Mouse (Mus musculus) neural tube, embryonic 14.5 days (tissue): Measurements from ENCODE around the gene Ppm1h. TPM values are rescaled to one million over a fixed set of nuclear protein-coding genes. Genes with fewer than 3 reads are reported as not detected.

ENCODE experiments used
- ATAC-seq: fragments of 200-750 bp; cut with Nextera tagmentation; 2 replicates; pipeline ENCODE4 v1.8.0; 2017; ENCODE audit warnings: low read depth, mild to moderate bottlenecking, moderate TSS enrichment, moderate library complexity
- H3K27ac ChIP-seq: fragments of 300-500 bp; sonication (generic); 2 replicates; pipeline ENCODE4 v1.5.1; 2014; ENCODE audit warnings: low read depth, mild to moderate bottlenecking, control low read depth, low read length, moderate library complexity, mixed read lengths
- H3K27me3 ChIP-seq: fragments of 300-500 bp; sonication (generic); 2 replicates; pipeline ENCODE4 v1.6.1; 2014; ENCODE audit warnings: low read length; ENCODE audit not compliant: control insufficient read depth, insufficient read depth
- H3K36me3 ChIP-seq: fragments of 300-500 bp; sonication (generic); 2 replicates; pipeline ENCODE4 v1.6.1; 2014; ENCODE audit warnings: low read length, mixed read lengths; ENCODE audit not compliant: control insufficient read depth, insufficient read depth
- H3K4me1 ChIP-seq: fragments of 300-500 bp; sonication (generic); 2 replicates; pipeline ENCODE4 v1.6.1; 2014; ENCODE audit warnings: low read length; ENCODE audit not compliant: control insufficient read depth, insufficient read depth
- H3K4me2 ChIP-seq: fragments of 300-500 bp; sonication (generic); 2 replicates; pipeline ENCODE4 v1.6.1; 2014; ENCODE audit warnings: mild to moderate bottlenecking, low read depth, low read length, control low read depth
- H3K4me3 ChIP-seq: fragments of 300-500 bp; sonication (generic); 2 replicates; pipeline ENCODE4 v1.5.1; 2014; ENCODE audit warnings: low read depth, low read length, control low read depth, mixed read lengths
- H3K9ac ChIP-seq: fragments of 300-500 bp; sonication (generic); replicated peaks from 2 replicates; pipeline ENCODE4 v1.6.1; 2014; ENCODE audit warnings: low read depth, mild to moderate bottlenecking, control low read depth, low read length, mixed read lengths
- H3K9me3 ChIP-seq: fragments of 300-500 bp; sonication (generic); 2 replicates; pipeline ENCODE4 v1.6.1; 2016; ENCODE audit warnings: low read length; ENCODE audit not compliant: control insufficient read depth
- WGBS: fragments of 180-500 bp; shearing (Covaris S2); extraction: QIAGEN DNeasy Blood & Tissue Kit; methylation state at CpG from one replicate; pipeline ENCODE4 v1.1.7; 2014; 5-methylcytosine and 5-hydroxymethylcytosine counted together
- polyA plus RNA-seq: library from polyadenylated mRNA; unstranded; fragments of >200 nt; fragmentation: Nextera tagmentation; extraction: Ambion mirVana; gene quantifications from 2 replicates; pipeline ENCODE4 v1.2.1, GENCODE M21; 2014

Gene Ppm1h
- polyA plus RNA-seq, 1 experiment from 2014 or later = 41.5 TPM

GRCm38 (mm10) chr10:122746211-122746610 lies 67.6 kb downstream of the Ppm1h start:
- Histone ChIP-seq H3K9ac (no peak overlapping the region), H3K4me1 (no peaks in the 10 kb centered on the region), H3K9me3 (no peaks in the 10 kb centered on the region), H3K27ac (no peak overlapping the region), H3K36me3 (no peaks in the 10 kb centered on the region), H3K4me2 (no peak overlapping the region), H3K4me3 (no peak overlapping the region), H3K27me3 (no peaks in the 10 kb centered on the region)
- WGBS = 87% methylated on average over 7 of the region's 7 CpGs
- ATAC-seq = no peak

DNA sequence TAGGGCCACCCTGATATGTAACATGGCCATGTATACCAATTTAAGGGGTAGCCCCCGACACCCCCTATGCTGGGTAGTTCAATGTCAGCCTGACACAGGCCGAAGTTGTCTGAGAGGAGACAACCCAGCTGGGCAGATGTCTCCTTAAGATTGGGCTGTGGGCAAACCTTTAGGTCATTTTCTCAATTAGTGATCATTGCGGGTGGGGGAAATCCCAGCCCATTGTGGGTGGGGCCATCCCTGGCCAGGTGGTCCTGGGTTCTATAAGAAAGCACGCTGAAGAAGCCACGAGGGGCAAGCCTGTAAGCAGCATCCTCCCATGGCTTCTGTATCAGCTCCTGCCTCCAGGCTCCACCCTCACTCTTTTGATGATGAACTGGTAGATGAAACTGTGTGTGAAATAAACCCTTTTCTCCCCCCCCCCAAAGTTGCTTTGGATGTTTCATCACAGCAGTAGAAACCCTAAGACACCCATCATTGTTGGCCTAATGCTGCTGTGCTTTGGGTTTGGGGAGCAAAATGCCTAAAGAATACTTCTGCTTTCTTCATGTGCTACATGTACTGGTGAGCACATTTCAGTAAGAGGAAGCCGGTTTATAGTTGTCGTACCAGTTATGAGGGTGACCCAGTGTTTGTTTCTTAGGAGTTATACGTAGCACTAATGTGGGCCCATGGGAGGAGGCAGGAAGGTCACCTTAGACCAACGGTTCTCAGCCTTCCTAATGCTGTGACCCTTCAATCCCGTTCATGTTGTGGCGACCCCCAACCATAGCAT lies 68.8 kb downstream of the Ppm1h start:
- Histone ChIP-seq H3K27me3 (no peaks in the 10 kb centered on the region), H3K36me3 (no peaks in the 10 kb centered on the region), H3K27ac (no peak overlapping the region), H3K4me2 (no peak overlapping the region), H3K9ac (no peak overlapping the region), H3K4me3 (no peak overlapping the region), H3K4me1 (no peaks in the 10 kb centered on the region), H3K9me3 (no peaks in the 10 kb centered on the region)
- ATAC-seq = no peak
- 92% methylated on average over 11 of the region's 11 CpGs for WGBS

- H3K27me3 ChIP-seq = no peaks in the 10 kb centered on the region
- ATAC-seq = no peak; the same call in 1 of the 2 replicates
- WGBS = 80% methylated on average over 4 of the region's 4 CpGs
- H3K9me3 ChIP-seq = no peaks in the 10 kb centered on the region
- H3K4me2 ChIP-seq = no peak overlapping the region
- peaks cover 5% of the 10 kb centered on the region for H3K4me1 ChIP-seq
- H3K9ac ChIP-seq = no peak overlapping the region
- no peak overlapping the region for H3K4me3 ChIP-seq
- no peak overlapping the region for H3K27ac ChIP-seq
- H3K36me3 ChIP-seq = no peaks in the 10 kb centered on the region
These were observed 69.9 kb downstream of the Ppm1h start for GRCm38 (mm10) chr10:122748361-122748951.

DNA sequence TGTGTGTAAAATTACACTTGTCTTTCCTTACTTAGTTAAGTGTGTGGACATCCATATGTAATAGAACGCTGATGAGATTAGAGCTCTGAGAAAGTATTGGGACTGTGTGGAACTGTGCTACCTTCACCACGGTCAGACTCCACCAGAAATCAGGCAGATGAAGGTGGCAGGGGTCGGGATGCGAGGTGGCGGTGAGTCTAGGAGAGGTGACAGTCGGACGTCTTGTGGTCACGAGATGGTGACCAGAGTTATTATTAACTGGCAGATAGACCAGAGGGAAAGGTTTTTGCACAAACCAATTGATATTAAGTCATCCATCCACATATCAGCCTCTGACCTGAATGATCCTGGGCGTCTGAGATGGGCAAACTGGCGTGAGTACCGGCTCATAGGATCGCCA lies 70.5 kb downstream of the Ppm1h start:
- Histone ChIP-seq H3K27me3 (no peaks in the 10 kb centered on the region), H3K4me1 (peaks cover 8% of the 10 kb centered on the region), H3K9ac (no peak overlapping the region), H3K36me3 (no peaks in the 10 kb centered on the region), H3K9me3 (no peaks in the 10 kb centered on the region), H3K27ac (no peak overlapping the region), H3K4me2 (no peak overlapping the region), H3K4me3 (no peak overlapping the region)
- WGBS = 93% methylated on average over 12 of the region's 12 CpGs
- no peak for ATAC-seq

- ATAC-seq = no peak
- Histone ChIP-seq H3K9me3 (no peaks in the 10 kb centered on the region), H3K4me3 (no peak overlapping the region), H3K4me2 (no peak overlapping the region), H3K27me3 (no peaks in the 10 kb centered on the region), H3K36me3 (no peaks in the 10 kb centered on the region), H3K27ac (no peak overlapping the region), H3K9ac (no peak overlapping the region), H3K4me1 (peaks cover 8% of the 10 kb centered on the region)
- 89% methylated on average over 7 of the region's 7 CpGs for WGBS
These were observed 71.3 kb downstream of the Ppm1h start for GRCm38 (mm10) chr10:122749876-122750275.

DNA sequence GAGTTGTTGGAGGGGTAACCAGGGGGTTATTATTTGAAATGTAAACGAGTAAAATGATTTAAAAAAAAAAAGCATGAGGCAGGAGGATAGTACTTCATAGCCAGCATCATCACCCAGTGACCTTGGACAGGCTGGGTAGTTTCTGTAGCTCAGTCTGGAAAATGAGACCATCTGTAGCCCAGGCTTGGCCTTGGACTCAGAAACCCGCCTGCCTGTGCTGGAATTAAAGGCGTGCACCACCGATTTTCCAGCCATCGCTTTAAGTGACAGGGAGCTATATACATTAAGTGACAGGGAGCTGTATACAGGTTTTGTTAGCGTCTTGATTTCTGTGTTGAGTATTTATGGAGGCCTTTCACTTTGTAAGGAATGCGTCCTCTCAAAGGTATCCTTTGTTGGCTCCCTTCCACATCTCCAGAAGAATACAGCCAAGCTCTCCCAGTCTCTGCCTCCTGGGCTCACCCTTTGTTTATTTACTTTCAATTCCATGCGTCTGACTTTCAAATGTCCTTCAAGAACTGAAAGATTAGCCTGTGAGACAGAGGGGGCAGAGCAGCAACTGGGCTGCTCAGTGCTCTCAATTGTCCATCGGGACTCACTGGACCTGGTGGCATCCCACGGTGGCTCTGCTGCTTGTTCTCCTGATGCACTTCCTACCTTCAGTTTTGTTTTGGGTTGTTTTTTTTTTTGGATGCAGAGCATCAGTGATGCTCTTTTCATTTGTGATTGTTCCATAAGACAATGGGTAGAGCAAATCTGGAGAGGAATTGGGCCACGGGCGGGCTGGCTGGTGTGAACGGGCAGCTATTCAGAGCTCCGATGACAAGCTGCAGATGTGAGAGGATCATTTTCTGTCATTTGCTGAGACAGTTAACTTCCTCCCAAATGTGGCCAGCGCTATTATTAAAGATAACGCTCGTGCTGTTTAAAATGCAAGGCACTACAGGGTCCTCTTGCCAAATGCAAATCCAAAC lies 74.7 kb downstream of the Ppm1h start:
- H3K4me2 ChIP-seq = no peak overlapping the region
- H3K4me1 ChIP-seq = peaks cover 8% of the 10 kb centered on the region
- ATAC-seq = no peak
- H3K27ac ChIP-seq = no peak overlapping the region
- H3K9me3 ChIP-seq = no peaks in the 10 kb centered on the region
- no peak overlapping the region for H3K4me3 ChIP-seq
- H3K36me3 ChIP-seq = no peaks in the 10 kb centered on the region
- H3K9ac ChIP-seq = no peak overlapping the region
- H3K27me3 ChIP-seq = no peaks in the 10 kb centered on the region
- 31% methylated on average over 17 of the region's 17 CpGs for WGBS

DNA sequence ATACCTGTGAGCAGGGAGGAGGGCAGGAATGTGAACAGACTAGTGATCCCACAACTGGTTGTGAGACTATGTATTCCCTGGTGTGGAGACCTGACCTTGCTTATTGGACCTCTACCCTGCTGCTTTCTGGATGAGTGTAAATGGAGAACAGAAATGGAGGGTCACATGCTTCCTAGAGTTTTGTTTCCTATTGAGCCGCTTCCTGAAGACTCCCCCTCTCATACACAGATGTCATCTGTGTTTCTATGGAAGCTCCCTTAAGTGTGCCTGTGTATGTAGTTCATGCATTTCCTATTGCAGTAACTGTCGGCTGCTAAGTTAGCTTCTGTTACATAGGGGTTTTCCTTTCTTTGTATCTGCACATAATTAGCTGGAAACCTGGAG lies 75.4 kb downstream of the Ppm1h start:
- Histone ChIP-seq H3K9me3 (no peaks in the 10 kb centered on the region), H3K9ac (no peak overlapping the region), H3K27me3 (no peaks in the 10 kb centered on the region), H3K27ac (no peak overlapping the region), H3K36me3 (no peaks in the 10 kb centered on the region), H3K4me2 (no peak overlapping the region), H3K4me1 (peaks cover 8% of the 10 kb centered on the region), H3K4me3 (no peak overlapping the region)
- no peak for ATAC-seq
- 38% methylated on average over 2 of the region's 2 CpGs for WGBS

GRCm38 (mm10) chr10:122754967-122755366 lies 76.4 kb downstream of the Ppm1h start:
- Histone ChIP-seq H3K27me3 (no peaks in the 10 kb centered on the region), H3K36me3 (no peaks in the 10 kb centered on the region), H3K4me2 (no peak overlapping the region), H3K4me3 (no peak overlapping the region), H3K9me3 (no peaks in the 10 kb centered on the region), H3K9ac (no peak overlapping the region), H3K4me1 (peaks cover 8% of the 10 kb centered on the region), H3K27ac (no peak overlapping the region)
- 97% methylated on average over 1 of the region's 1 CpGs for WGBS
- no peak for ATAC-seq
